Mouse (Mus musculus): ENCODE results near the gene Lrrc10b.

Gene Lrrc10b

GRCm38 (mm10) chr19:10437521-10437920 lies 19.8 kb downstream of the Lrrc10b start:
- DNase-seq: no peak

GRCm38 (mm10) chr19:10436726-10437125 lies 20.5 kb downstream of the Lrrc10b start:
- no peak for DNase-seq

GRCm38 (mm10) chr19:10435908-10436307 lies 21.4 kb downstream of the Lrrc10b start:
- DNase-seq: peak; percentile 42

GRCm38 (mm10) chr19:10434927-10435326 lies 22.3 kb downstream of the Lrrc10b start:
- DNase-seq: no peak

GRCm38 (mm10) chr19:10433879-10434540 lies 23.3 kb downstream of the Lrrc10b start:
- DNase-seq: no peak

GRCm38 (mm10) chr19:10433225-10433624 lies 24.0 kb downstream of the Lrrc10b start:
- DNase-seq: no peak

- no peak for DNase-seq
Measured at GRCm38 (mm10) chr19:10431841-10432240, 25.4 kb downstream of the Lrrc10b start.

GRCm38 (mm10) chr19:10431410-10431809 lies 25.9 kb downstream of the Lrrc10b start:
- DNase-seq: no peak

GRCm38 (mm10) chr19:10429371-10429770 lies 27.9 kb downstream of the Lrrc10b start:
- no peak for DNase-seq

GRCm38 (mm10) chr19:10427431-10427830 lies 29.8 kb downstream of the Lrrc10b start:
- no peak for DNase-seq

GRCm38 (mm10) chr19:10426793-10427192 lies 30.5 kb downstream of the Lrrc10b start:
- DNase-seq: no peak

- no peak for DNase-seq
Measured at GRCm38 (mm10) chr19:10426312-10426711, 31.0 kb downstream of the Lrrc10b start.

- no peak for DNase-seq
Measured at GRCm38 (mm10) chr19:10425484-10426270, 31.6 kb downstream of the Lrrc10b start.

- no peak for DNase-seq
Measured at GRCm38 (mm10) chr19:10424751-10425150, 32.5 kb downstream of the Lrrc10b start.

- DNase-seq: no peak
Measured at GRCm38 (mm10) chr19:10421986-10422976, 35.0 kb downstream of the Lrrc10b start.

- no peak for DNase-seq
Measured at GRCm38 (mm10) chr19:10417436-10417835, 39.8 kb downstream of the Lrrc10b start.

GRCm38 (mm10) chr19:10416889-10417288 lies 40.4 kb downstream of the Lrrc10b start:
- DNase-seq: no peak

GRCm38 (mm10) chr19:10415508-10415907 lies 41.8 kb downstream of the Lrrc10b start:
- DNase-seq: no peak

GRCm38 (mm10) chr19:10413701-10414242 lies 43.5 kb downstream of the Lrrc10b start:
- DNase-seq: no peak
